Mouse (Mus musculus) T-cell, adult 2 months (primary cell): ENCODE results near the gene Fam234a.
A peak's percentile ranks its signal among the peaks of the same experiment; 100 is the strongest.

Source experiments
- DNase-seq: peaks from one replicate; pipeline ENCODE4 v3.0.0; 2022; ENCODE audit warnings: low spot score

Gene Fam234a

GRCm38 (mm10) chr17:26168039-26168438 is 76.0 kb downstream of the Fam234a start:
- DNase-seq, result peak; percentile 79

GRCm38 (mm10) chr17:26162736-26163135 is 81.3 kb downstream of the Fam234a start:
- DNase-seq, result no peak
